Mouse (Mus musculus) erythroblast, embryonic 14.5 days (primary cell): ENCODE measurements around the gene Pdk4.

Experiments
- GATA1 ChIP-seq: IDR thresholded peaks from 2 replicates; pipeline ENCODE4 v1.6.1; 2012; ENCODE audit warnings: low read length, inconsistent platforms, mixed read lengths
- TAL1 ChIP-seq: IDR thresholded peaks from 3 replicates; pipeline ENCODE4 v1.6.1; 2012; ENCODE audit warnings: low read length, inconsistent platforms, mixed read lengths

DNA sequence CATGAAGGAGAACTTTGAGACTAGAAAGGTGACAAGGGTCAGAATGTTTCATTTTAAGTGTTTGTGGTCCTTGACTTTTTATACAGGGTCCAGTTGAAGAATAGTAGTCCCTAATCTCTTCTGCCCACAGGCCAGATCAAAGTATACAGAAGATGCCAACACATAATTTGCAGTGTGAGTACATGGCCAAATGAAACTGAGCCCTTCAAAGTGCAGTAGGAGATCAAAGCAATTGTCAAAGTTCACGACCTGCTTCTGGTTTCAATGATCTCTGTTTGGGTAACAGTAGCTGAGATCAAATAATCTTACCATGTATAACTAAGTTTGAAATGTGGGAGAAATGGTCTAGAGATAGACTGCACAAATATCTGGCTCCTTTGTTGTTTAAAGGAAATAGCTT is 22.1 kb downstream of the Pdk4 start:
- TF ChIP-seq GATA1 (no peak), TAL1 (no peak)
